Comparison of ENCODE assay signal across 1 mouse cellular context in the genomic region with DNA sequence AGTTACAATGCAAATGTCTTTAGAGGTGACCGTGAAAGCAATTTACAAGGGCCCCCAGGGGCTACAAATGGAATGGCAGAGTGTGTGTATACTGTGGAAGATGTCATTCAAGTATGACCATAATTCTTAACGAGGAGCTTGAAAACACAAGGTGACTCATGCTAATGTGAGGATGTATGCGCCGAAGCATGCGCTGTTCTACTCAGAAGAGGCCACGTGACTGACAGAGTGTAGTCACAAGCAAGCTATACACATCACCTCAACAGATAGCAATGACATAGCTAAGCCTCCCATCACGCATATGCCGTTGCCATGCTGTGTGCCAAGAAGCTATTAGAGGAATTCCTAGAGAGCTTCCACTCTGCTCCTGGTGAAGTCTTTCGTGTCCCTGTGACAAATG.
TF ChIP-seq lines count a peak whose summit lies in the region.

No protein-coding gene starts in this region.

TF ChIP-seq in CH12.LX, 34 proteins besides CTCF, POLR2A, EP300 and RAD21:
- no peak for TF ChIP-seq PAX5 (IDR thresholded peaks at IDR 0.05; ENCODE audit: low read length)
- no peak for TF ChIP-seq KAT2A (IDR thresholded peaks at IDR 0.05; ENCODE audit: insufficient replicate concordance, low read length)
- TF ChIP-seq JUN (IDR thresholded peaks at IDR 0.05; ENCODE audit: insufficient read depth, low read depth, low read length), result no peak
- no peak for TF ChIP-seq GABPA (IDR thresholded peaks at IDR 0.05; ENCODE audit: insufficient replicate concordance, low read depth, low read length)
- no peak for TF ChIP-seq POLR2AphosphoS2 (IDR thresholded peaks at IDR 0.05; ENCODE audit: low read depth, low read length)
- TF ChIP-seq HCFC1 (IDR thresholded peaks at IDR 0.05; ENCODE audit: low read depth, low read length), result no peak
- TF ChIP-seq MEF2A (IDR thresholded peaks at IDR 0.05; ENCODE audit: borderline replicate concordance, low read depth, low read length), result no peak
- TF ChIP-seq ETS1 (conservative IDR thresholded peaks at IDR 0.05; ENCODE audit: low read depth, low read length), result no peak
- no peak for TF ChIP-seq MXI1 (IDR thresholded peaks at IDR 0.05; ENCODE audit: low read depth, low read length)
- no peak for TF ChIP-seq ELF1 (IDR thresholded peaks at IDR 0.05; ENCODE audit: low read depth, low read length)
- no peak for TF ChIP-seq SIN3A (IDR thresholded peaks at IDR 0.05; ENCODE audit: low read length)
- TF ChIP-seq MAFK (IDR thresholded peaks at IDR 0.05; ENCODE audit: insufficient replicate concordance, low read length), result no peak
- no peak for TF ChIP-seq E2F4 (IDR thresholded peaks at IDR 0.05; ENCODE audit: insufficient replicate concordance, low read depth, low read length)
- TF ChIP-seq ZKSCAN1 (IDR thresholded peaks at IDR 0.05; ENCODE audit: borderline replicate concordance, low read depth, low read length), result no peak
- no peak for TF ChIP-seq NRF1 (IDR thresholded peaks at IDR 0.05; ENCODE audit: low read depth, low read length)
- no peak for TF ChIP-seq SMC3 (IDR thresholded peaks at IDR 0.05; ENCODE audit: low read depth, low read length)
- no peak for TF ChIP-seq CHD2 (IDR thresholded peaks at IDR 0.05; ENCODE audit: low read length)
- no peak for TF ChIP-seq USF2 (conservative IDR thresholded peaks at IDR 0.05; ENCODE audit: low read depth, low read length)
TF ChIP-seq in CH12.LX: peak in this region for 0.
